Mouse (Mus musculus) intestine, embryonic 16.5 days (tissue): ENCODE results near the gene Mtif3. TPM values are rescaled to one million over a fixed set of nuclear protein-coding genes. Genes with fewer than 3 reads are reported as not detected.
"Not testable (repeated sequence)": the region's sequence is repeated elsewhere in the genome, so short reads cannot be mapped to it uniquely, and the experiment has no call there.

Experiments
- ATAC-seq: fragments of 200-750 bp; cut with Nextera tagmentation; 2 replicates; pipeline ENCODE4 v1.8.0; 2017; ENCODE audit warnings: moderate TSS enrichment, moderate library complexity
- H3K27ac ChIP-seq: fragments of 300-500 bp; sonication (generic); 2 replicates; pipeline ENCODE4 v1.5.1; 2014; ENCODE audit warnings: mild to moderate bottlenecking, low read length
- H3K27me3 ChIP-seq: fragments of 300-500 bp; sonication (generic); replicated peaks from 2 replicates; pipeline ENCODE4 v1.6.1; 2014; ENCODE audit warnings: low read length, control low read depth, mixed read lengths; ENCODE audit not compliant: control insufficient read depth, insufficient read depth
- H3K36me3 ChIP-seq: fragments of 300-500 bp; sonication (generic); 2 replicates; pipeline ENCODE4 v1.6.1; 2014; ENCODE audit warnings: low read length, control low read depth; ENCODE audit not compliant: control insufficient read depth, insufficient read depth
- H3K4me1 ChIP-seq: fragments of 300-500 bp; sonication (generic); 2 replicates; pipeline ENCODE4 v1.6.1; 2014; ENCODE audit warnings: low read length, control low read depth, mixed read lengths; ENCODE audit not compliant: control insufficient read depth, insufficient read depth
- H3K4me2 ChIP-seq: fragments of 300-500 bp; sonication (generic); 2 replicates; pipeline ENCODE4 v1.6.1; 2014; ENCODE audit warnings: low read depth, low read length, control low read depth
- H3K4me3 ChIP-seq: fragments of 300-500 bp; sonication (generic); 2 replicates; pipeline ENCODE4 v1.5.1; 2014; ENCODE audit warnings: mild to moderate bottlenecking, low read length
- H3K9ac ChIP-seq: fragments of 300-500 bp; sonication (generic); 2 replicates; pipeline ENCODE4 v1.6.1; 2014; ENCODE audit warnings: low read depth, low read length
- H3K9me3 ChIP-seq: fragments of 300-500 bp; sonication (generic); 2 replicates; pipeline ENCODE4 v1.6.1; 2016; ENCODE audit warnings: low read length, control low read depth; ENCODE audit not compliant: control insufficient read depth
- WGBS: fragments of 180-500 bp; shearing (Covaris S2); extraction: QIAGEN DNeasy Blood & Tissue Kit; methylation state at CpG from one replicate; pipeline ENCODE4 v1.1.7; 2014; 5-methylcytosine and 5-hydroxymethylcytosine counted together
- polyA plus RNA-seq: library from polyadenylated mRNA; unstranded; fragments of >200 nt; fragmentation: Nextera tagmentation; extraction: Ambion mirVana; gene quantifications from 2 replicates; pipeline ENCODE4 v1.2.1, GENCODE M21; 2015

The Mtif3 gene
- polyA plus RNA-seq, 1 experiment from 2014 or later: 31.1 TPM

DNA sequence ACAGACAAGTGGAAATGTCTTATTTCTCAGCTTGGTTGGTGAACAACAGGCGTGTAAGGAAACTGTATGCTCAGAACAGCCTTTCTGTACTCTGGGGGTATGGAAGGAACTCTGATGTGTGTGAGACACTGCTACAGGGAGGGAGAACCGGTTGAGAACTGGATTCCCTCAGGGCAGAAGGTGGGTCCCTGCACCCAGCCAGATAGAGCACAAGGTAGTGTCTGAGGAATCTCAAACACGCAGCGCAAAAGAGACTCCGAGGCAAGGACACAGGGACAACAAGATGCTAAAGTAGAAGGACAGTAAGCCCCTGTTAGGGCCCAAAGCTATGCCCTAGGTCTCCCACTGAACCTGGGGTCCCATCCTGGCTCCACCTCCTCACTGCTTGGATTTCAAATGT is 36.9 kb downstream of the Mtif3 start:
- Histone ChIP-seq H3K4me1 (no peaks in the 10 kb centered on the region; the same call in 1 of the 2 replicates), H3K27ac (no peak overlapping the region), H3K4me3 (no peak overlapping the region), H3K36me3 (no peaks in the 10 kb centered on the region), H3K9me3 (no peaks in the 10 kb centered on the region), H3K4me2 (no peak overlapping the region), H3K27me3 (no peaks in the 10 kb centered on the region), H3K9ac (no peak overlapping the region)
- WGBS: 89% methylated on average over 5 of the region's 5 CpGs
- ATAC-seq: no peak

GRCm38 (mm10) chr5:146923547-146923946 is 40.1 kb downstream of the Mtif3 start:
- H3K9ac ChIP-seq: no peak overlapping the region
- no peaks in the 10 kb centered on the region for H3K36me3 ChIP-seq
- WGBS: 56% methylated on average over 5 of the region's 5 CpGs
- H3K27me3 ChIP-seq: no peaks in the 10 kb centered on the region
- H3K4me1 ChIP-seq: peaks cover 14% of the 10 kb centered on the region
- H3K27ac ChIP-seq: no peak overlapping the region
- no peak overlapping the region for H3K4me3 ChIP-seq
- H3K4me2 ChIP-seq: no peak overlapping the region
- no peaks in the 10 kb centered on the region for H3K9me3 ChIP-seq
- ATAC-seq: no peak

GRCm38 (mm10) chr5:146921224-146921623 is 42.4 kb downstream of the Mtif3 start:
- Histone ChIP-seq H3K9ac (no peak overlapping the region), H3K4me3 (no peak overlapping the region), H3K36me3 (no peaks in the 10 kb centered on the region), H3K9me3 (no peaks in the 10 kb centered on the region), H3K4me2 (no peak overlapping the region), H3K27ac (no peak overlapping the region), H3K4me1 (peaks cover 14% of the 10 kb centered on the region), H3K27me3 (no peaks in the 10 kb centered on the region)
- 51% methylated on average over 8 of the region's 8 CpGs for WGBS
- no peak for ATAC-seq

GRCm38 (mm10) chr5:146920314-146921161 is 43.1 kb downstream of the Mtif3 start:
- Histone ChIP-seq H3K4me3 (peak overlapping the region; percentile 33), H3K36me3 (no peaks in the 10 kb centered on the region), H3K9ac (peak overlapping the region; percentile 37; the same call in 1 of the 2 replicates), H3K27ac (no peak overlapping the region), H3K27me3 (no peaks in the 10 kb centered on the region), H3K4me2 (peak overlapping the region; percentile 60), H3K9me3 (no peaks in the 10 kb centered on the region), H3K4me1 (peaks cover 14% of the 10 kb centered on the region)
- peak; percentile 47; the same call in 1 of the 2 replicates for ATAC-seq
- 3% methylated on average over 23 of the region's 27 CpGs for WGBS

- 20% methylated on average over 6 of the region's 6 CpGs for WGBS
- H3K36me3 ChIP-seq: no peaks in the 10 kb centered on the region
- peak overlapping the region; percentile 33; the same call in 1 of the 2 replicates for H3K4me3 ChIP-seq
- H3K9ac ChIP-seq: no peak overlapping the region
- no peaks in the 10 kb centered on the region for H3K27me3 ChIP-seq
- H3K27ac ChIP-seq: no peak overlapping the region
- peak overlapping the region; percentile 60 for H3K4me2 ChIP-seq
- H3K9me3 ChIP-seq: no peaks in the 10 kb centered on the region
- peaks cover 14% of the 10 kb centered on the region for H3K4me1 ChIP-seq
- no peak for ATAC-seq
Measured at GRCm38 (mm10) chr5:146919874-146920273, 43.7 kb downstream of the Mtif3 start.

- H3K4me1 ChIP-seq: peaks cover 18% of the 10 kb centered on the region
- not testable (repeated sequence) for H3K4me3 ChIP-seq, ATAC-seq, H3K27ac ChIP-seq, H3K9ac ChIP-seq, H3K4me2 ChIP-seq, H3K36me3 ChIP-seq, H3K9me3 ChIP-seq, H3K27me3 ChIP-seq
- WGBS: 89% methylated on average over 6 of the region's 6 CpGs
Measured at GRCm38 (mm10) chr5:146917357-146917756, 46.2 kb downstream of the Mtif3 start.

- Histone ChIP-seq H3K27ac (no peak overlapping the region), H3K4me3 (no peak overlapping the region), H3K4me1 (peaks cover 22% of the 10 kb centered on the region), H3K36me3 (no peaks in the 10 kb centered on the region), H3K4me2 (no peak overlapping the region), H3K27me3 (no peaks in the 10 kb centered on the region), H3K9me3 (no peaks in the 10 kb centered on the region), H3K9ac (no peak overlapping the region)
- 35% methylated on average over 6 of the region's 6 CpGs for WGBS
- no peak for ATAC-seq
Measured at GRCm38 (mm10) chr5:146916806-146917205, 46.8 kb downstream of the Mtif3 start.

GRCm38 (mm10) chr5:146916273-146916672 is 47.3 kb downstream of the Mtif3 start:
- H3K9ac ChIP-seq: no peak overlapping the region
- no peaks in the 10 kb centered on the region for H3K9me3 ChIP-seq
- H3K4me1 ChIP-seq: peaks cover 22% of the 10 kb centered on the region
- no peaks in the 10 kb centered on the region for H3K27me3 ChIP-seq
- no peak overlapping the region for H3K4me3 ChIP-seq
- no peak for ATAC-seq
- H3K36me3 ChIP-seq: no peaks in the 10 kb centered on the region
- H3K4me2 ChIP-seq: no peak overlapping the region
- 79% methylated on average over 8 of the region's 8 CpGs for WGBS
- no peak overlapping the region for H3K27ac ChIP-seq

- Histone ChIP-seq H3K27me3 (no peaks in the 10 kb centered on the region), H3K4me3 (no peak overlapping the region), H3K9ac (no peak overlapping the region), H3K9me3 (no peaks in the 10 kb centered on the region), H3K4me1 (0 out of 2 replicates have a peak, but pooled peaks cover 9% of the 10 kb centered on the region), H3K4me2 (no peak overlapping the region), H3K27ac (peak overlapping the region; percentile 30; the same call in 1 of the 2 replicates), H3K36me3 (no peaks in the 10 kb centered on the region)
- WGBS: 20% methylated on average over 9 of the region's 9 CpGs
- ATAC-seq: peak; percentile 87
Measured at GRCm38 (mm10) chr5:146914088-146914766, 49.4 kb downstream of the Mtif3 start.
